Mouse (Mus musculus): ENCODE results near the gene Tmem74b. TPM values are rescaled to one million over a fixed set of nuclear protein-coding genes. Genes with fewer than 3 reads are reported as not detected.

The Tmem74b gene
- total and polyA plus RNA-seq, 3 experiments: not detected

DNA sequence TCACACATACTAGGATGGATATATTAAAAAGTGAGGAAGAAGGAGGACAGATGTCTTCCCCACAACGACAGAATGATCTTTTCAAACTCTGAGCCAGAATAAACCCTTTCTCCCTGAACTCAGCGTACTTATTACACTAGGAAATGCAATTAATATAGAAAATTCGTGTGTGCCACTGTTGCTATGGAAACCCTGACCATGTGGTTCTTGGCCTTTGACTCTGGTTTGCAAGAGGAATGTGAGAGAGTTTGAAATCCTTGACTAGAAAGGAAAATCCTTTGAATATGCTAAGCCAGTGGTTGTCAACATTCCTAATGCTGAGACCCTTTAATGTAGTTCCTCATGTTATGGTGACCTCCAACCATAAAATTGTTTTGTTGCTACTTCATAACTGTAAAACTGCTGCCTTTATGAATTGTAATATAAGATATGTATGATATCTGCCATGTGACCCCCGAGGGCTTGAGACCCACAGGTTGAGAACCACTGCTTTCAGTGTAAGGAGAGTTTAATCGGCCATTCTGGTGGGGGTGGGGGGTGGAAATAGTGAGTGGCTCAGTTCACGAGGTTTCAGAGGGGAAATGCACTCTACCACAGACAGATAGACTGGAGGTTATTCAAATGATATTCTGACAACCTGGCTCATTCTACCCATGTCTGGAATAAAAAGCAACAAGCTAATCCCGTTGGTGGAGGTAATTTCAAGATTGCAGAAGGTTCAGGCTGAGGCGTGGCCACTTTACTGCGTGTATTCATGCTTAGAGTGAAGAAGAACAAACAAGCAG lies 54.7 kb downstream of the Tmem74b start:
- Histone ChIP-seq H3K79me2 (ENCODE audit: control insufficient read depth, insufficient read depth, low read length, poor library complexity) (no peaks in the 10 kb centered on the region), H3K4me3 (ENCODE audit: control insufficient read depth in 1 of 2, insufficient read depth in 1 of 2, low read depth in 2 of 2, low read length in 2 of 2) (no peak overlapping the region), H3K9me3 (replicated peaks; ENCODE audit: insufficient read depth, low read length) (no peaks in the 10 kb centered on the region), H3K27ac (ENCODE audit: control insufficient read depth, low read depth, low read length) (no peak overlapping the region), H3K27me3 (ENCODE audit: control insufficient read depth in 1 of 2, insufficient read depth in 2 of 2, low read length in 2 of 2) (peaks cover 12 to 14% of the 10 kb centered on the region in 2 experiments), H3K4me1 (ENCODE audit: control insufficient read depth in 1 of 2, insufficient read depth in 2 of 2, low read length in 2 of 2) (no peaks in the 10 kb centered on the region), H3K36me3 (ENCODE audit: control insufficient read depth in 1 of 2, insufficient read depth in 2 of 2, low read length in 2 of 2) (no peaks in the 10 kb centered on the region), H3K9ac (ENCODE audit: control insufficient read depth, low read depth, low read length, poor library complexity, severe bottlenecking) (no peak overlapping the region)
- DNase-seq (ENCODE audit: low read depth, low spot score): no peak
- TF ChIP-seq ZC3H11A (IDR thresholded peaks at IDR 0.05; ENCODE audit: low read depth, low read length) (no peak), CHD2 (IDR thresholded peaks at IDR 0.05; ENCODE audit: low read length) (no peak), MXI1 (IDR thresholded peaks at IDR 0.05; ENCODE audit: low read depth, low read length) (no peak), MAFK (IDR thresholded peaks at IDR 0.05; ENCODE audit: borderline replicate concordance, low read depth, low read length) (no peak), SIN3A (IDR thresholded peaks at IDR 0.05; ENCODE audit: low read length) (no peak), NRF1 (IDR thresholded peaks at IDR 0.05; ENCODE audit: insufficient read depth, low read depth, low read length, poor library complexity, severe bottlenecking) (no peak), USF1 (IDR thresholded peaks at IDR 0.05; ENCODE audit: low read depth, low read length) (no peak), RCOR1 (IDR thresholded peaks at IDR 0.05; ENCODE audit: low read depth, low read length) (no peak), MAZ (IDR thresholded peaks at IDR 0.05; ENCODE audit: low read depth, low read length) (no peak), ETS1 (IDR thresholded peaks at IDR 0.05; ENCODE audit: low read depth, low read length) (no peak), POLR2A (IDR thresholded peaks at IDR 0.05; ENCODE audit: control insufficient read depth in 1 of 2, insufficient read depth in 1 of 2, low read depth in 1 of 2, low read length in 2 of 2, poor library complexity in 1 of 2) (no peak), JUND (IDR thresholded peaks at IDR 0.05; ENCODE audit: low read depth, low read length) (no peak), MYB (IDR thresholded peaks at IDR 0.05; ENCODE audit: low read depth, low read length) (no peak), ZNF384 (IDR thresholded peaks at IDR 0.05; ENCODE audit: low read depth, low read length) (no peak)

- Histone ChIP-seq H3K9ac (ENCODE audit: control insufficient read depth, low read depth, low read length, poor library complexity, severe bottlenecking) (no peak overlapping the region), H3K4me3 (ENCODE audit: control insufficient read depth in 1 of 2, insufficient read depth in 1 of 2, low read depth in 2 of 2, low read length in 2 of 2) (no peak overlapping the region)
- no peak for DNase-seq (ENCODE audit: low read depth, low spot score)
These were observed 55.6 kb downstream of the Tmem74b start for GRCm38 (mm10) chr2:151757451-151757850.

More at GRCm38 (mm10) chr2:151757451-151757850, 55.6 kb downstream of the Tmem74b start:
- TF ChIP-seq UBTF (IDR thresholded peaks at IDR 0.05; ENCODE audit: borderline replicate concordance, insufficient read depth, low read depth, low read length) (no peak), ZKSCAN1 (IDR thresholded peaks at IDR 0.05; ENCODE audit: low read depth, low read length) (no peak), TAL1 (IDR thresholded peaks at IDR 0.05; ENCODE audit: low read length) (no peak), USF2 (IDR thresholded peaks at IDR 0.05; ENCODE audit: borderline replicate concordance in 1 of 2, insufficient read depth in 1 of 2, low read depth in 1 of 2, low read length in 2 of 2) (no peak), EP300 (IDR thresholded peaks at IDR 0.05; ENCODE audit: low read depth in 1 of 2, low read length in 2 of 2) (no peak), USF1 (IDR thresholded peaks at IDR 0.05; ENCODE audit: low read depth, low read length) (no peak), SMC3 (IDR thresholded peaks at IDR 0.05; ENCODE audit: low read depth, low read length) (no peak), RAD21 (IDR thresholded peaks at IDR 0.05; ENCODE audit: low read depth, low read length) (no peak), ETS1 (IDR thresholded peaks at IDR 0.05; ENCODE audit: low read depth, low read length) (no peak), POLR2A (IDR thresholded peaks at IDR 0.05; ENCODE audit: control insufficient read depth in 1 of 2, insufficient read depth in 1 of 2, low read depth in 1 of 2, low read length in 2 of 2, poor library complexity in 1 of 2) (no peak), SIN3A (IDR thresholded peaks at IDR 0.05; ENCODE audit: low read length) (no peak), NELFE (IDR thresholded peaks at IDR 0.05; ENCODE audit: low read depth, low read length) (no peak), POLR2AphosphoS5 (IDR thresholded peaks at IDR 0.05; ENCODE audit: borderline replicate concordance, low read depth, low read length) (no peak)
- H3K27me3 ChIP-seq (ENCODE audit: control insufficient read depth in 1 of 2, insufficient read depth in 2 of 2, low read length in 2 of 2): peaks cover 10 to 14% of the 10 kb centered on the region in 2 experiments
- no peaks in the 10 kb centered on the region for H3K4me1 ChIP-seq (ENCODE audit: control insufficient read depth in 1 of 2, insufficient read depth in 2 of 2, low read length in 2 of 2)
- no peak overlapping the region for H3K27ac ChIP-seq (ENCODE audit: control insufficient read depth, low read depth, low read length)
- no peaks in the 10 kb centered on the region for H3K79me2 ChIP-seq (ENCODE audit: control insufficient read depth, insufficient read depth, low read length, poor library complexity)
- no peaks in the 10 kb centered on the region for H3K9me3 ChIP-seq (replicated peaks; ENCODE audit: insufficient read depth, low read length)
- no peaks in the 10 kb centered on the region for H3K36me3 ChIP-seq (ENCODE audit: control insufficient read depth in 1 of 2, insufficient read depth in 2 of 2, low read length in 2 of 2)
